Mouse (Mus musculus): Measurements from ENCODE around the gene Optn.

DNA sequence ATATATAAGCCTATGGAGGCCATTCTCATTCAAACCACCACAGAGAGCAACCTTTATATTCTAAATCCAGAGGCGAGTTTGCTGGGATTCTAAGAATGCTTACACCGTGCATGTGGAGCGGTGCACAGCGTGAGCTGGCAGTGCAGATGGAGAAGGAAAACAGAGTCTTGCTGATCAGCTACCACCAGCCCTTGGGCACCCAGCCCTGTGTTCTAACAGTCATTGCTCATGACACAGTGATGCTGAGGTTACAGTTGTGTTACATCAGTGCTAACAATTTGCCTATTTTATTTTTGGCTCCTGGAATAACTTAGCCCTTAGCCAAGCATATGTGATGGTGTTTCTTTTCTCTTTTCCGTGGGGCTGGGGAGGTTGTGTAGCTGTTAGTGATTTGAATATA, 31.0 kb upstream of the Optn start:
- TF ChIP-seq CTCF (IDR thresholded peaks at IDR 0.05; ENCODE audit: low read depth) (no peak), EP300 (IDR thresholded peaks at IDR 0.05; ENCODE audit: low read depth) (no peak)
